Mouse (Mus musculus): ENCODE data around the gene Glrx2. TPM values are rescaled to one million over a fixed set of nuclear protein-coding genes. Genes with fewer than 3 reads are reported as not detected.

Gene Glrx2
- polyA plus RNA-seq, 1 experiment, result 9.5 TPM

DNA sequence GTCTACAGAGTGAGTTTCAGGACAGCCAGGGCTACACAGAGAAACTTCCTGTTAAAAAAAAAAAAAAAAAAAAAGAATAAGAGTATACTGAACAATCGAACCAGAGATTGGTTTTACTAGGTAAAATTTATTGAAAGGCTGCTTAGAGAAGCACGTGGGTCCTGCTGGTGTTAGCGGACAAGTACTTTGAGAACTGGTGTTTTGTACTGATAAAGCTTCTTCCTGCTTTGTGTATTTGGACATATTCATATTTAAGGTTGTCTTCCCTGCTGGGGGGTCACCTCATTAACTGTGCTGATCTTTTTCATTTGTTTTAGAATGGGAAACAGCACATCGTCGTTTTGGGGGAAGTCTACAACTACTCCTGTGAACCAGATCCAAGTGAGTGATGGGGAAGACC is 25.2 kb downstream of the Glrx2 start:
- DNase-seq (ENCODE audit: low read depth in 1 of 2, low spot score in 2 of 2), result no peak
- WGBS, result 79% methylated on average over 5 of the region's 5 CpGs
- TF ChIP-seq CTCF (IDR thresholded peaks at IDR 0.05; ENCODE audit: extremely low read depth, insufficient read depth, insufficient read length, insufficient replicate concordance), result no peak
- TF ChIP-seq POLR2A (IDR thresholded peaks at IDR 0.05; ENCODE audit: low read depth, low read length), result no peak

DNA sequence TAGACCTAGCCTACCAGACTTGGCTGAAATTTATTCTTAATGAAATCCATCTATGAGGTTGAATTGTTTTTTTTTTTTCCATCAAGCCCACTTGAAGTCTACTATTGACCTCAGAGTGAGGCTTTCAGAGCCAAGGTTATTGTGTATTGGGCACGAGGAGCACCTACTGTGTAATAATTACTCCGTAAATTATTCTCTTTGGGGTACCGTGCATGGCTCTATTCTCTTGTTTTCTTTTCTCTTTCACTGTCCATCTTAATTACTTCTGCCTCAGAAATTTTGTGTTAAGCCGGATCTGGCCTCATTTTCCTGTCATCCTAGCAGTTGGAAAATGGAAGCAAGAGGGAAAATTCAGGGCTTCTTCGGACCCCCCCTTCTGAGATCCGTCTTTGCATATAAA is 26.0 kb downstream of the Glrx2 start:
- no peak for DNase-seq (ENCODE audit: low read depth in 1 of 2, low spot score in 2 of 2)
- Histone ChIP-seq H3K36me3 (ENCODE audit: control insufficient read depth, insufficient read depth, low read length) (peaks cover 16% of the 10 kb centered on the region), H3K27ac (ENCODE audit: insufficient read depth, low read length) (no peak overlapping the region), H3K4me1 (ENCODE audit: control insufficient read depth, insufficient read depth, insufficient read length) (peaks cover 3% of the 10 kb centered on the region; the same call in 1 of the 2 replicates), H3K27me3 (ENCODE audit: control insufficient read depth, insufficient read depth, low read length) (no peaks in the 10 kb centered on the region), H3K4me3 (ENCODE audit: extremely low read depth, insufficient read depth, insufficient read length) (no peak overlapping the region)
- TF ChIP-seq POLR2A (IDR thresholded peaks at IDR 0.05; ENCODE audit: low read depth, low read length) (no peak), CTCF (IDR thresholded peaks at IDR 0.05; ENCODE audit: extremely low read depth, insufficient read depth, insufficient read length, insufficient replicate concordance) (no peak)
- WGBS, result 95% methylated on average over 6 of the region's 6 CpGs

More for the DNA sequence above, 25.2 kb downstream of the Glrx2 start:
- H3K36me3 ChIP-seq (ENCODE audit: control insufficient read depth, insufficient read depth, low read length), result peaks cover 14% of the 10 kb centered on the region
- H3K27ac ChIP-seq (ENCODE audit: insufficient read depth, low read length), result no peak overlapping the region
- H3K27me3 ChIP-seq (ENCODE audit: control insufficient read depth, insufficient read depth, low read length), result no peaks in the 10 kb centered on the region
- peaks cover 3% of the 10 kb centered on the region; the same call in 1 of the 2 replicates for H3K4me1 ChIP-seq (ENCODE audit: control insufficient read depth, insufficient read depth, insufficient read length)
- H3K4me3 ChIP-seq (ENCODE audit: extremely low read depth, insufficient read depth, insufficient read length), result no peak overlapping the region

DNA sequence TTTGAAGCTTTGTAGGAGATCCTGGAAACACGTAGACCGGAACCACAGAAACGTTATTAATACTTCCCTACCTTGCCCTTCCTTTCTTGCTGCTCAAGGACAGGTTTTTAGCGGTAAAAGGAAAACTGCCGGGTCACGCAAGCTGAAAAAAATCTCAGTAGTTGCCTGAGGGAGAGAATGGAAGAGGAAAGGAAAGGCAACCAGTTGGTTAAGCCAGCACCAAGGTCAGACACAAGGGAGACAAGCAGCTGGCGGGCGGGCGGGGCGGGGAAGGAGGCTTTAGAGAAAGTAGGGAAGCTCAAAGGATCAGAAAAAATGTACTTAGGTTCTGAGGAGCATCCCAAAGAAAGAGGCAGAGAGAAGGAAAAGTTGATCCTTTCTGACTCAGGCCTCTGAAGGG is 29.7 kb downstream of the Glrx2 start:
- Histone ChIP-seq H3K27me3 (ENCODE audit: control insufficient read depth, insufficient read depth, low read length) (no peaks in the 10 kb centered on the region), H3K36me3 (ENCODE audit: control insufficient read depth, insufficient read depth, low read length) (peaks cover 20% of the 10 kb centered on the region), H3K27ac (ENCODE audit: insufficient read depth, low read length) (no peak overlapping the region), H3K4me1 (ENCODE audit: control insufficient read depth, insufficient read depth, insufficient read length) (no peaks in the 10 kb centered on the region), H3K4me3 (ENCODE audit: extremely low read depth, insufficient read depth, insufficient read length) (no peak overlapping the region)
- no peak for TF ChIP-seq CTCF (IDR thresholded peaks at IDR 0.05; ENCODE audit: extremely low read depth, insufficient read depth, insufficient read length, insufficient replicate concordance)
- no peak for TF ChIP-seq POLR2A (IDR thresholded peaks at IDR 0.05; ENCODE audit: low read depth, low read length)
- no peak for DNase-seq (ENCODE audit: low read depth in 1 of 2, low spot score in 2 of 2)
- 91% methylated on average over 10 of the region's 10 CpGs for WGBS

DNA sequence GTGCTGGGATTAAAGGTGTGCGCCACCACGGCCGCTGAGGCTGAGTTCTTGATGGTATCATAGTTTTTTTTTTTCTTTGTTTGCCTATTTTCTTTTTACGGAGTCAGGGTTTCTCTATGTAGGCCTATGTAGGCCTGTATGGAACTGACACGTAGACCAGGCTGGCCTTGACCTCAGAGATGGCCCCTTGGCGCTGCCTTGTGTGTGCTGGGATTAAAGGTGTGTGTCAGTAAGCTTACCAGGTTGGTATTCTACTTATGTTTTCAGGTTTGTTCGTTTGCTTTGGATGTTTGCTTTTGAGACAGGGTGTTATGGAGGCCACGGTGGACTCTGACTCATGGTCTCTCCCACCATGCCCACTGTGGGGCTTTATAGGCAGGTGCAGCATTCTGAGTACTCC is 46.0 kb downstream of the Glrx2 start:
- no peak overlapping the region for H3K27ac ChIP-seq (ENCODE audit: insufficient read depth, low read length)
- TF ChIP-seq POLR2A (IDR thresholded peaks at IDR 0.05; ENCODE audit: low read depth, low read length) (no peak), CTCF (IDR thresholded peaks at IDR 0.05; ENCODE audit: extremely low read depth, insufficient read depth, insufficient read length, insufficient replicate concordance) (no peak)
- peaks cover 1% of the 10 kb centered on the region; the same call in 1 of the 2 replicates for H3K36me3 ChIP-seq (ENCODE audit: control insufficient read depth, insufficient read depth, low read length)
- no peak for DNase-seq (ENCODE audit: low read depth in 1 of 2, low spot score in 2 of 2)
- no peaks in the 10 kb centered on the region for H3K4me1 ChIP-seq (ENCODE audit: control insufficient read depth, insufficient read depth, insufficient read length)
- 96% methylated on average over 8 of the region's 8 CpGs for WGBS
- H3K4me3 ChIP-seq (ENCODE audit: extremely low read depth, insufficient read depth, insufficient read length), result no peak overlapping the region
- H3K27me3 ChIP-seq (ENCODE audit: control insufficient read depth, insufficient read depth, low read length), result no peaks in the 10 kb centered on the region

DNA sequence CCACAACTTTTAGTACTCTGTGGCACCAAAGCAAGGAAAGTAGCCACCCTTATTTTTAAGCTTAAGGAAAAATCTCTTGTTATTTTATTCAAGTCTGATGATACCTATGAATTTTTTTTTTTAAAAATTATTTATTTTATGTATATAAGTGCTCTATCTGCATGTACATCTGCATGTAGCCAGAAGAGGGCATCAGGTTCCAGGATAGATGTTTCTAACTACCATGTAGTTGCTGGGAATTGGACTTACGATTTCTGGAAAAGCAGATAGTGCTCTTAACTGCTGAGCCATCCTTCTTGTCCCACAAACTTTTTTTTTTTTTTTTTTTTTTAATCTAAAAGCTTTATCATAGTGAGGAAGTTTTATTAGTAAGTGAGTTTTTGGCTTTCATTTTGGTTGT is 48.3 kb downstream of the Glrx2 start:
- H3K27ac ChIP-seq (ENCODE audit: insufficient read depth, low read length), result no peak overlapping the region
- no peaks in the 10 kb centered on the region for H3K27me3 ChIP-seq (ENCODE audit: control insufficient read depth, insufficient read depth, low read length)
- 87% methylated on average over 1 of the region's 1 CpGs for WGBS
- H3K4me1 ChIP-seq (ENCODE audit: control insufficient read depth, insufficient read depth, insufficient read length), result no peaks in the 10 kb centered on the region
- DNase-seq (ENCODE audit: low read depth in 1 of 2, low spot score in 2 of 2), result no peak
- TF ChIP-seq CTCF (IDR thresholded peaks at IDR 0.05; ENCODE audit: extremely low read depth, insufficient read depth, insufficient read length, insufficient replicate concordance), result no peak
- TF ChIP-seq POLR2A (IDR thresholded peaks at IDR 0.05; ENCODE audit: low read depth, low read length), result no peak
- H3K36me3 ChIP-seq (ENCODE audit: control insufficient read depth, insufficient read depth, low read length), result peaks cover 1% of the 10 kb centered on the region; the same call in 1 of the 2 replicates
- no peak overlapping the region for H3K4me3 ChIP-seq (ENCODE audit: extremely low read depth, insufficient read depth, insufficient read length)

DNA sequence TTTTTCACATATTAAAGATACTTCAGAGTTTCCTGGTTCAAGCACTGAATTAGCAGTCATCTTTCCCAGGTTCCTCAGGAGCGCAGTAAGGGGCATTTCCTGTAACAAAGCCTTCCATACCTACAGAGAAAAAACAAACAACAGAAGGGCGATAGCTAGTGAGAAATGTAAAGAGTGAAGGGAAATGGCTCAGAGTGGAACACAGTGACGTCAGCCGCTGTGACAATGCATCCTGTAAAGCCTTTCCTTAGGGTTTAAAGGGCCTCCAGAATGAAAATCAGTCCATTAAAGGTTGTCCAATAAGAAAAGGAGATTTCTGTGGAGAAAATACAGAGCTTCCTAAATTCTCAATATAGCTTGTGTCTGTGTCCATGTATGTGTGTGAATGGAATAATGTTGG is 49.7 kb downstream of the Glrx2 start:
- Histone ChIP-seq H3K36me3 (ENCODE audit: control insufficient read depth, insufficient read depth, low read length) (peaks cover 3% of the 10 kb centered on the region; the same call in 1 of the 2 replicates), H3K27ac (ENCODE audit: insufficient read depth, low read length) (no peak overlapping the region)
- WGBS, result 94% methylated on average over 4 of the region's 4 CpGs

DNA sequence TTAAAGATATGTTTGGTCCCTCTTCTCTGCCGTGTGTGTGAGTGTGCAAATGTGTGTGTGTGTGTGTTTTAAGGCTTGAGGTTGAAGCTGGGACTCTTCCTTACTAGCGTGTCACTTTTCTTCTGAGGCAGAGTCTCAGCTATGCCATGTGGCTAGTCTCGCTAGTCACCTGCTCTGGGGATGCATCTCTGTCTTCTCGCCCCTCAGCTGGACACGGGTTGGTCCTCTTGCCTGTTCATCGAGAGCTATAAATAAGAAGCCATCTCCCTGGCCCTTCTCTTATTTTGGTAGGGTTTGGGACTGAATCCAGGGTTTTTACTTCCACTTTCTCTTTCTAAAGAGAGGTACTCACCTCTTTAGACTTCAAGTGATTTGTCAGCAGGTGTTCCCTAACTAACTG is 50.1 kb downstream of the Glrx2 start:
- H3K4me3 ChIP-seq (ENCODE audit: extremely low read depth, insufficient read depth, insufficient read length), result no peak overlapping the region
- H3K27me3 ChIP-seq (ENCODE audit: control insufficient read depth, insufficient read depth, low read length), result no peaks in the 10 kb centered on the region
- H3K36me3 ChIP-seq (ENCODE audit: control insufficient read depth, insufficient read depth, low read length), result peaks cover 2% of the 10 kb centered on the region; the same call in 1 of the 2 replicates
- TF ChIP-seq POLR2A (IDR thresholded peaks at IDR 0.05; ENCODE audit: low read depth, low read length), result no peak
- TF ChIP-seq CTCF (IDR thresholded peaks at IDR 0.05; ENCODE audit: extremely low read depth, insufficient read depth, insufficient read length, insufficient replicate concordance), result no peak
- DNase-seq (ENCODE audit: low read depth in 1 of 2, low spot score in 2 of 2), result no peak
- no peak overlapping the region for H3K27ac ChIP-seq (ENCODE audit: insufficient read depth, low read length)
- 84% methylated on average over 6 of the region's 6 CpGs for WGBS
- H3K4me1 ChIP-seq (ENCODE audit: control insufficient read depth, insufficient read depth, insufficient read length), result no peaks in the 10 kb centered on the region

More for the DNA sequence above, 49.7 kb downstream of the Glrx2 start:
- Histone ChIP-seq H3K27me3 (ENCODE audit: control insufficient read depth, insufficient read depth, low read length) (no peaks in the 10 kb centered on the region), H3K4me1 (ENCODE audit: control insufficient read depth, insufficient read depth, insufficient read length) (no peaks in the 10 kb centered on the region), H3K4me3 (ENCODE audit: extremely low read depth, insufficient read depth, insufficient read length) (no peak overlapping the region)
- no peak for DNase-seq (ENCODE audit: low read depth in 1 of 2, low spot score in 2 of 2)
- TF ChIP-seq CTCF (IDR thresholded peaks at IDR 0.05; ENCODE audit: extremely low read depth, insufficient read depth, insufficient read length, insufficient replicate concordance) (no peak), POLR2A (IDR thresholded peaks at IDR 0.05; ENCODE audit: low read depth, low read length) (no peak)
